Mouse (Mus musculus) B cell, adult 2 months (primary cell): ENCODE measurements around the gene Olfr703.

Source experiments
- DNase-seq, 2 experiments: peaks; one replicate each; pipeline ENCODE4 v3.0.0; 2022

The Olfr703 gene

GRCm38 (mm10) chr7:106843060-106843459 is at the start of gene Olfr703:
TSS of gene Olfr703 (plus strand) at chr7:106843360.
- no peak for DNase-seq

DNA sequence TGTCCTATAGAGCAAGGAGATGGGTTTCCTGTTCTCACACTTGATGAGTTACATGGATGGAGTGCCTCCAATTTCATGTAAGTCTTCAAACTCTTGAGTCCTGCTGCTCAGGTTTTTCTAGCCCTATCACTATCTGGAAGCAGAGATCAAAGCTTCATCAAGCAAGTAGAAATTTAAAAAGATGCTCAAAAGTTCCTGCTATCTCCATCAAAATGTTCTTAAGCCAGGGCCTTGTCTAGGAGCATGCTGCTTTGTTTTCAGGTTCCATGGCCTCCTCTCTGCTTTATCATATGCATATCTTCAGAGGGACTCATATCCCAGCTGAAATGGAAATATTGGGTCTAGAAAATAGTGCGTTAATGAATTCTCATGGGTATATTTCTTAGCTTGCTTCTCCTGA is 34.4 kb upstream of the Olfr703 start, which contains the start of gene Olfr700:
TSS of gene Olfr700 (minus strand) at position 101 of the 400 bp plus-strand sequence.
- DNase-seq = no peak

GRCm38 (mm10) chr7:106813829-106814228 is 29.3 kb upstream of the Olfr703 start, which contains the start of gene Olfr701:
TSS of gene Olfr701 (plus strand) at chr7:106814129.
- no peak for DNase-seq

DNA sequence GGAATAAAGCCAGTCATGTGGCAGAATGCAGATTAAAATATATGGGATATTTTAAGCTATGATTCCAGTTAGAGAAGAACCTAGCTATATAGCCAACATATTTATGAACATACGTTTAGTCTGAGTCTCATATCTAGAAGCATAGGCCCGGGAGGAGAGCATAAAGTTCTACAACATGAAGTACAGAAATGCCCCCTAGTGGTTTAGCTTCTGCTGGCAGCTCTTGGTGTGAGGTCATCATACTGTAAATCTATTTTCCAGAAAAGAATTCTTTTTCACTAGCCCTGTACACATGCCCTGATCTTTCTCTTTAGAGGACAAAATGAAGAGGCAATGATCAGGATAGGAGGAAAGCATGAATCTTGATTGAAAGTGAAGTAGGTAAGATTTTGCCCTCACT is 27.4 kb upstream of the Olfr703 start:
- peak; percentile 34 to 47 for DNase-seq

GRCm38 (mm10) chr7:106818414-106818813 is 24.7 kb upstream of the Olfr703 start:
- DNase-seq = no peak

DNA sequence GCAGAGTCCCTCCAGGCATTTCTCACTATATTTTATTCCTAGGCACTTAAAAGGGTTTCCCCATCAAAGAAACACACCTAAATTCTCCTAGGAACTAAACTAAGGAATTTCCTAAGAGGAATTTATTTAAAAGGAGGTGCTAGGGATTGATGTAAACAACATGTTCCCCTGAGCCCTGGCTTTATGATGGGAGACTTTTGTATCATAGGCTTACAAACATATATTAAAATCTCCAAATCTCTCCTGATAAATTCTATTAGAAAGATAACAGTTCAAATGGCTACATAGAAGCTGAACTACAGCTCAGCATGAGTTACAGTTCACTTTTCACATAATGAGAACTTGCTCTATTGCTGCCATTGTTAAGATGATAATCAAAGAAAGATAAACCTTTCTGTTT is 9.4 kb upstream of the Olfr703 start, which contains the start of gene Olfr702:
TSS of gene Olfr702 (minus strand) at position 101 of the 400 bp plus-strand sequence.
- no peak for DNase-seq

- DNase-seq = no peak
Observed at GRCm38 (mm10) chr7:106862885-106863284, 19.7 kb downstream of the Olfr703 start, which contains the start of gene Olfr704. TSS of gene Olfr704 (plus strand) at chr7:106863185.

- DNase-seq = no peak
Observed at GRCm38 (mm10) chr7:106876791-106877190, 33.6 kb downstream of the Olfr703 start, which contains the start of gene Olfr705. TSS of gene Olfr705 (minus strand) at chr7:106876891.

- no peak for DNase-seq
Observed at GRCm38 (mm10) chr7:106888062-106888461, 44.9 kb downstream of the Olfr703 start, which contains the start of gene Olfr706. TSS of gene Olfr706 (minus strand) at chr7:106888162.
